Mouse (Mus musculus) frontal cortex, adult (tissue): ENCODE measurements around the gene Wnk1.

Experiments used
- ATAC-seq: cut with Nextera tagmentation; 2 replicates; pipeline ENCODE4 v1.9.2; 2017; ENCODE audit warnings: mild to moderate bottlenecking, moderate library complexity, mixed read lengths; ENCODE audit not compliant: low TSS enrichment

Gene Wnk1

GRCm38 (mm10) chr6:120040557-120040857 is 2.0 kb upstream of the Wnk1 start:
- ATAC-seq = no peak

- ATAC-seq = peak; percentile 41
Measured at GRCm38 (mm10) chr6:120039668-120040556, 1.4 kb upstream of the Wnk1 start.

GRCm38 (mm10) chr6:120039256-120039563 is 738 bp upstream of the Wnk1 start:
- ATAC-seq = no peak

- peak; percentile 41 for ATAC-seq
Measured at GRCm38 (mm10) chr6:120037636-120038365, 671 bp downstream of the Wnk1 start.

- ATAC-seq = peak; percentile 26
Measured at GRCm38 (mm10) chr6:120037004-120037635, 1.4 kb downstream of the Wnk1 start.

GRCm38 (mm10) chr6:120024577-120024976 is 13.9 kb downstream of the Wnk1 start:
- no peak for ATAC-seq

GRCm38 (mm10) chr6:120023746-120024145 is 14.7 kb downstream of the Wnk1 start:
- no peak for ATAC-seq

GRCm38 (mm10) chr6:120022042-120022441 is 16.4 kb downstream of the Wnk1 start:
- peak; percentile 74; the same call in 1 of the 2 replicates for ATAC-seq

GRCm38 (mm10) chr6:120019697-120020096 is 18.8 kb downstream of the Wnk1 start:
- no peak for ATAC-seq

- ATAC-seq = no peak
Measured at GRCm38 (mm10) chr6:120013125-120013524, 25.3 kb downstream of the Wnk1 start.

- no peak for ATAC-seq
Measured at GRCm38 (mm10) chr6:120011440-120011839, 27.0 kb downstream of the Wnk1 start.

- ATAC-seq = no peak
Measured at GRCm38 (mm10) chr6:120011001-120011400, 27.5 kb downstream of the Wnk1 start.

- ATAC-seq = no peak
Measured at GRCm38 (mm10) chr6:120010535-120010934, 27.9 kb downstream of the Wnk1 start.

GRCm38 (mm10) chr6:120001718-120002117 is 36.8 kb downstream of the Wnk1 start:
- ATAC-seq = no peak

GRCm38 (mm10) chr6:119996480-119996879 is 42.0 kb downstream of the Wnk1 start:
- ATAC-seq = no peak

GRCm38 (mm10) chr6:119924235-119925005 is 114.1 kb downstream of the Wnk1 start:
- peak; percentile 94 for ATAC-seq

GRCm38 (mm10) chr6:119922544-119922943 is 115.9 kb downstream of the Wnk1 start:
- ATAC-seq = no peak

- ATAC-seq = no peak
Measured at GRCm38 (mm10) chr6:119922136-119922535, 116.3 kb downstream of the Wnk1 start.

- 0 out of 2 replicates have a peak, but pooled peaks have one; percentile 55 for ATAC-seq
Measured at GRCm38 (mm10) chr6:119918561-119919181, 119.8 kb downstream of the Wnk1 start.

GRCm38 (mm10) chr6:119915710-119916109 is 122.8 kb downstream of the Wnk1 start:
- no peak for ATAC-seq

GRCm38 (mm10) chr6:119912046-119912445 is 126.4 kb downstream of the Wnk1 start:
- no peak for ATAC-seq
